In genomic region chr5:24342966-24343365, GRCm38 (mm10) we compare ENCODE assay signal across 12 mouse cellular contexts. TPM values are rescaled to one million over a fixed set of nuclear protein-coding genes. Genes with fewer than 3 reads are reported as not detected.
DNase-seq lines count a peak whose midpoint lies in the region; ATAC-seq and TF ChIP-seq lines count a peak whose summit lies in the region.
"Had no signal": no experiment of that assay in that cellular context is flagged by ENCODE, and none has a peak within 500 bp of the region (broad histone marks: within the 10 kb centered on the region; RNA-seq: fewer than 3 reads in every experiment).

No protein-coding gene starts in this region.

- no peak for TF ChIP-seq CTCF in heart, adult 2 months (IDR thresholded peaks at IDR 0.05)

- H3K36me3 ChIP-seq in heart, adult 2 months (ENCODE audit: control insufficient read depth, insufficient read depth, low read length), result 0 out of 2 replicates have a peak, but pooled peaks cover 2% of the 10 kb centered on the region
- no peaks in the 10 kb centered on the region for H3K36me3 ChIP-seq in neural tube, embryonic 11.5 days (ENCODE audit: control insufficient read depth, insufficient read depth, low read length)
- H3K36me3 ChIP-seq in neural tube, embryonic 15.5 days, result peaks cover 6% of the 10 kb centered on the region; the same call in 1 of the 2 replicates
- H3K36me3 ChIP-seq in intestine, embryonic 15.5 days, result no peaks in the 10 kb centered on the region
- H3K36me3 ChIP-seq in kidney, embryonic 15.5 days, result no peaks in the 10 kb centered on the region
- H3K36me3 ChIP-seq: lung, embryonic 15.5 days had no signal

- WGBS in heart, adult 2 months, result 63% methylated on average over 8 of the region's 8 CpGs
- WGBS in neural tube, embryonic 11.5 days, result 58% methylated on average over 8 of the region's 8 CpGs
- 62% methylated on average over 8 of the region's 8 CpGs for WGBS in neural tube, embryonic 15.5 days
- WGBS in intestine, embryonic 15.5 days, result 22% methylated on average over 8 of the region's 8 CpGs
- WGBS in kidney, embryonic 15.5 days, result 51% methylated on average over 8 of the region's 8 CpGs

- ATAC-seq in neural tube, embryonic 11.5 days (ENCODE audit: insufficient read depth, low FRiP score, low TSS enrichment), result no peak
- no peak for ATAC-seq in neural tube, embryonic 15.5 days (ENCODE audit: low FRiP score)
- 0 out of 2 replicates have a peak, but pooled peaks have one; percentile 23 for ATAC-seq in intestine, embryonic 15.5 days
- no peak for ATAC-seq in kidney, embryonic 15.5 days (replicated peaks; ENCODE audit: low FRiP score)

- H3K27me3 ChIP-seq in heart, adult 2 months (ENCODE audit: control insufficient read depth, insufficient read depth, low read length), result no peaks in the 10 kb centered on the region
- no peaks in the 10 kb centered on the region for H3K27me3 ChIP-seq in neural tube, embryonic 11.5 days (ENCODE audit: control insufficient read depth, insufficient read depth, low read length)
- H3K27me3 ChIP-seq in neural tube, embryonic 15.5 days (replicated peaks), result no peaks in the 10 kb centered on the region
- H3K27me3 ChIP-seq in intestine, embryonic 15.5 days (replicated peaks), result no peaks in the 10 kb centered on the region
- H3K27me3 ChIP-seq in kidney, embryonic 15.5 days, result peaks cover 3% of the 10 kb centered on the region; the same call in 1 of the 2 replicates

- peak overlapping the region; percentile 7; the same call in 1 of the 2 replicates for H3K27ac ChIP-seq in heart, adult 2 months
- peak overlapping the region; percentile 98 for H3K27ac ChIP-seq in neural tube, embryonic 11.5 days (ENCODE audit: low read depth, low read length)
- no peak overlapping the region for H3K27ac ChIP-seq in neural tube, embryonic 15.5 days (replicated peaks)
- peak overlapping the region; percentile 63; the same call in 1 of the 2 replicates for H3K27ac ChIP-seq in intestine, embryonic 15.5 days
- no peak overlapping the region for H3K27ac ChIP-seq in kidney, embryonic 15.5 days
- H3K27ac ChIP-seq: layer of hippocampus, adult 2 months; lung, embryonic 15.5 days had no signal

- no peak overlapping the region for H3K4me3 ChIP-seq in heart, adult 2 months
- no peak overlapping the region for H3K4me3 ChIP-seq in neural tube, embryonic 11.5 days (ENCODE audit: low read depth, low read length)
- H3K4me3 ChIP-seq in neural tube, embryonic 15.5 days (replicated peaks), result no peak overlapping the region
- no peak overlapping the region for H3K4me3 ChIP-seq in intestine, embryonic 15.5 days (replicated peaks)
- H3K4me3 ChIP-seq in kidney, embryonic 15.5 days (replicated peaks), result no peak overlapping the region
- H3K4me3 ChIP-seq: layer of hippocampus, adult 2 months; lung, embryonic 15.5 days had no signal

- intact Hi-C loops in heart, adult 2 months (cut with DNase I), result no loop called here
- intact Hi-C loops in heart, postnatal 14 days (cut with DNase I), result no loop called here

- no peak for TF ChIP-seq EP300 in heart, adult 2 months (IDR thresholded peaks at IDR 0.05; ENCODE audit: insufficient read depth, low read depth, low read length)

- peak overlapping the region; percentile 8; the same call in 1 of the 2 replicates for H3K9ac ChIP-seq in heart, adult 2 months (ENCODE audit: low read depth, low read length)
- no peak overlapping the region for H3K9ac ChIP-seq in neural tube, embryonic 11.5 days (ENCODE audit: low read length)
- H3K9ac ChIP-seq in neural tube, embryonic 15.5 days (replicated peaks), result no peak overlapping the region
- H3K9ac ChIP-seq in intestine, embryonic 15.5 days, result no peak overlapping the region
- no peak overlapping the region for H3K9ac ChIP-seq in kidney, embryonic 15.5 days
- H3K9ac ChIP-seq: lung, embryonic 15.5 days had no signal

- no peak for TF ChIP-seq POLR2A in heart, adult 2 months (IDR thresholded peaks at IDR 0.05; ENCODE audit: insufficient read depth, low read depth, low read length)

- peaks cover 22% of the 10 kb centered on the region for H3K4me1 ChIP-seq in heart, adult 2 months (ENCODE audit: control insufficient read depth, insufficient read depth, low read length)
- peaks cover 36% of the 10 kb centered on the region for H3K4me1 ChIP-seq in neural tube, embryonic 11.5 days (ENCODE audit: control insufficient read depth, insufficient read depth, low read length)
- peaks cover 33% of the 10 kb centered on the region for H3K4me1 ChIP-seq in neural tube, embryonic 15.5 days
- H3K4me1 ChIP-seq in intestine, embryonic 15.5 days (replicated peaks), result peaks cover 35% of the 10 kb centered on the region
- peaks cover 41% of the 10 kb centered on the region for H3K4me1 ChIP-seq in kidney, embryonic 15.5 days

- H3K9me3 ChIP-seq in neural tube, embryonic 11.5 days (ENCODE audit: control insufficient read depth, low read length), result no peaks in the 10 kb centered on the region
- no peaks in the 10 kb centered on the region for H3K9me3 ChIP-seq in neural tube, embryonic 15.5 days (replicated peaks)
- no peaks in the 10 kb centered on the region for H3K9me3 ChIP-seq in intestine, embryonic 15.5 days
- H3K9me3 ChIP-seq in kidney, embryonic 15.5 days (replicated peaks), result no peaks in the 10 kb centered on the region
- H3K9me3 ChIP-seq: lung, embryonic 15.5 days had no signal

- no peaks in the 10 kb centered on the region for H3K79me2 ChIP-seq in heart, adult 2 months (replicated peaks; ENCODE audit: control insufficient read depth, insufficient read depth, low read length)

- no peak overlapping the region for H3K4me2 ChIP-seq in neural tube, embryonic 11.5 days (ENCODE audit: low read depth)
- no peak overlapping the region for H3K4me2 ChIP-seq in neural tube, embryonic 15.5 days
- peak overlapping the region; percentile 15; the same call in 1 of the 2 replicates for H3K4me2 ChIP-seq in intestine, embryonic 15.5 days (replicated peaks)
- H3K4me2 ChIP-seq in kidney, embryonic 15.5 days, result no peak overlapping the region
- H3K4me2 ChIP-seq: lung, embryonic 15.5 days had no signal

- DNase-seq in heart, adult 2 months, result no peak
- no peak for DNase-seq in heart, postnatal 14 days
- DNase-seq in neural tube, embryonic 11.5 days (ENCODE audit: low spot score), result no peak
- DNase-seq in yolk sac, embryonic 10.5 days (ENCODE audit: low spot score), result peak; percentile 41
- DNase-seq in lung, postnatal 4 days, result no peak
- DNase-seq: cerebellum, postnatal 25 days; kidney, adult 2 months had no signal

RNA-seq across cellular contexts. Expression of gene Kcnh2, which starts 8.4 kb away (rescaled TPM):
- 10 to 100 TPM; 59.3 to 68.5 TPM for total RNA-seq in heart, adult 2 months (2021)
- 119 and 121 TPM in 2 replicates for polyA plus RNA-seq in heart, adult 2 months (2012; rRNA removed)
- 10 to 100 TPM; 75.5 to 85.8 TPM for total RNA-seq in heart, postnatal 14 days (2021)
- 16.5 and 18.6 TPM in 2 replicates for polyA plus RNA-seq in neural tube, embryonic 11.5 days (2014; fragmentation: Nextera tagmentation; extraction: Ambion mirVana)
- polyA plus RNA-seq in neural tube, embryonic 15.5 days (2015; fragmentation: Nextera tagmentation; extraction: Ambion mirVana), result 12.7 and 18.2 TPM in 2 replicates
- polyA plus RNA-seq in intestine, embryonic 15.5 days (2015; fragmentation: Nextera tagmentation; extraction: Ambion mirVana), result 6.7 and 7.6 TPM in 2 replicates
- polyA plus RNA-seq in kidney, embryonic 15.5 days (2015; fragmentation: Nextera tagmentation; extraction: Ambion mirVana), result 7.1 and 7.2 TPM in 2 replicates

RNA-seq across cellular contexts. Expression of gene Nos3, which starts 21.6 kb away (rescaled TPM):
- total RNA-seq in heart, adult 2 months (2021), result 10 to 100 TPM; 23.5 to 24.4 TPM
- polyA plus RNA-seq in heart, adult 2 months (2012; rRNA removed), result 26.3 and 30.7 TPM in 2 replicates
- total RNA-seq in heart, postnatal 14 days (2021), result 10 to 100 TPM; 34.5 to 35.6 TPM
- polyA plus RNA-seq in neural tube, embryonic 11.5 days (2014; fragmentation: Nextera tagmentation; extraction: Ambion mirVana), result 6.1 and 6.7 TPM in 2 replicates
- polyA plus RNA-seq in neural tube, embryonic 15.5 days (2015; fragmentation: Nextera tagmentation; extraction: Ambion mirVana), result 9.3 and 10.6 TPM in 2 replicates
- polyA plus RNA-seq in intestine, embryonic 15.5 days (2015; fragmentation: Nextera tagmentation; extraction: Ambion mirVana), result 7.4 and 7.9 TPM in 2 replicates
- 15.4 and 18.4 TPM in 2 replicates for polyA plus RNA-seq in kidney, embryonic 15.5 days (2015; fragmentation: Nextera tagmentation; extraction: Ambion mirVana)

RNA-seq across cellular contexts. Expression of gene Atg9b, which starts 49.0 kb away (rescaled TPM):
- total RNA-seq in heart, adult 2 months (2021), result 1 to 10 TPM in 1 of 2 experiments, under 1 TPM in 1; 0.89 to 1.1 TPM
- 2.2 and 2.3 TPM in 2 replicates for polyA plus RNA-seq in heart, adult 2 months (2012; rRNA removed)
- total RNA-seq in heart, postnatal 14 days (2021), result under 1 TPM; 0.41 to 0.45 TPM
- polyA plus RNA-seq in neural tube, embryonic 11.5 days (2014; fragmentation: Nextera tagmentation; extraction: Ambion mirVana), result 0.54 and 0.89 TPM in 2 replicates
- polyA plus RNA-seq in neural tube, embryonic 15.5 days (2015; fragmentation: Nextera tagmentation; extraction: Ambion mirVana), result 4.0 and 4.8 TPM in 2 replicates
- polyA plus RNA-seq in intestine, embryonic 15.5 days (2015; fragmentation: Nextera tagmentation; extraction: Ambion mirVana), result 1.6 and 2.4 TPM in 2 replicates
- 0.82 and 1.1 TPM in 2 replicates for polyA plus RNA-seq in kidney, embryonic 15.5 days (2015; fragmentation: Nextera tagmentation; extraction: Ambion mirVana)

RNA-seq across cellular contexts. Expression of gene Abcb8, which starts 50.5 kb away (rescaled TPM):
- total RNA-seq in heart, adult 2 months (2021), result 10 to 100 TPM; 81.2 to 89.8 TPM
- polyA plus RNA-seq in heart, adult 2 months (2012; rRNA removed), result 148 and 151 TPM in 2 replicates
- 10 to 100 TPM; 81.9 to 87.0 TPM for total RNA-seq in heart, postnatal 14 days (2021)
- 45.8 and 47.0 TPM in 2 replicates for polyA plus RNA-seq in neural tube, embryonic 11.5 days (2014; fragmentation: Nextera tagmentation; extraction: Ambion mirVana)
- polyA plus RNA-seq in neural tube, embryonic 15.5 days (2015; fragmentation: Nextera tagmentation; extraction: Ambion mirVana), result 49.4 and 52.2 TPM in 2 replicates
- polyA plus RNA-seq in intestine, embryonic 15.5 days (2015; fragmentation: Nextera tagmentation; extraction: Ambion mirVana), result 66.2 and 79.0 TPM in 2 replicates
- polyA plus RNA-seq in kidney, embryonic 15.5 days (2015; fragmentation: Nextera tagmentation; extraction: Ambion mirVana), result 59.2 and 62.0 TPM in 2 replicates

Comparison
In these comparisons a context has a peak if more than half of its experiments do, and no peak if none do; other contexts are left out.
1. H3K27ac ChIP-seq: peak in heart, adult 2 months (single experiment), neural tube, embryonic 11.5 days (single experiment) and intestine, embryonic 15.5 days (single experiment); none in neural tube, embryonic 15.5 days (single experiment) and kidney, embryonic 15.5 days (single experiment).